Mouse (Mus musculus) cortical plate, adult 2 months (tissue): ENCODE results near the gene Dync1h1. TPM values are rescaled to one million over a fixed set of nuclear protein-coding genes. Genes with fewer than 3 reads are reported as not detected.

Source experiments
- H3K27ac ChIP-seq: fragments of 200-500 bp; 2 replicates; pipeline ENCODE4 v1.5.1; 2012; ENCODE audit warnings: low read length, control low read depth, inconsistent platforms; ENCODE audit not compliant: insufficient read depth
- H3K4me1 ChIP-seq: fragments of 200-500 bp; 2 replicates; pipeline ENCODE4 v1.6.1; 2011; ENCODE audit warnings: low read length; ENCODE audit not compliant: control insufficient read depth, insufficient read depth
- H3K4me3 ChIP-seq: fragments of 200-500 bp; 2 replicates; pipeline ENCODE4 v1.5.1; 2011; ENCODE audit warnings: mild to moderate bottlenecking, low read length, control low read depth; ENCODE audit not compliant: insufficient read depth
- CTCF ChIP-seq: fragments of 200-500 bp; IDR thresholded peaks from 2 replicates; pipeline ENCODE4 v1.5.1; 2011; ENCODE audit warnings: mild to moderate bottlenecking, control low read depth, low read length; ENCODE audit not compliant: insufficient read depth; ENCODE audit errors: extremely low read depth
- POLR2A ChIP-seq: fragments of 200-500 bp; IDR thresholded peaks from 2 replicates; pipeline ENCODE4 v1.6.1; 2011; ENCODE audit warnings: mild to moderate bottlenecking, low read length, control low read depth; ENCODE audit not compliant: insufficient read depth; ENCODE audit errors: extremely low read depth
- polyA plus RNA-seq: library from polyadenylated mRNA; depleted of rRNA; stranded (reverse); fragments of >200 nt; gene quantifications from 2 replicates; pipeline ENCODE4 v1.2.3, GENCODE M21; 2012

Gene Dync1h1
- polyA plus RNA-seq, 1 experiment: 279 TPM

GRCm38 (mm10) chr12:110606161-110606560 lies 4.9 kb downstream of the Dync1h1 start:
- TF ChIP-seq CTCF: no peak
- TF ChIP-seq POLR2A: no peak
- no peak overlapping the region for H3K4me3 ChIP-seq
- peaks cover 5% of the 10 kb centered on the region; the same call in 1 of the 2 replicates for H3K4me1 ChIP-seq
- no peak overlapping the region for H3K27ac ChIP-seq

GRCm38 (mm10) chr12:110606676-110607075 lies 5.4 kb downstream of the Dync1h1 start:
- Histone ChIP-seq H3K4me1 (peaks cover 5% of the 10 kb centered on the region; the same call in 1 of the 2 replicates), H3K27ac (no peak overlapping the region), H3K4me3 (no peak overlapping the region)
- no peak for TF ChIP-seq POLR2A

- TF ChIP-seq POLR2A (no peak), CTCF (peak; percentile 27)
- no peak overlapping the region for H3K4me3 ChIP-seq
- no peak overlapping the region for H3K27ac ChIP-seq
Observed at GRCm38 (mm10) chr12:110608460-110609152, 7.4 kb downstream of the Dync1h1 start.

DNA sequence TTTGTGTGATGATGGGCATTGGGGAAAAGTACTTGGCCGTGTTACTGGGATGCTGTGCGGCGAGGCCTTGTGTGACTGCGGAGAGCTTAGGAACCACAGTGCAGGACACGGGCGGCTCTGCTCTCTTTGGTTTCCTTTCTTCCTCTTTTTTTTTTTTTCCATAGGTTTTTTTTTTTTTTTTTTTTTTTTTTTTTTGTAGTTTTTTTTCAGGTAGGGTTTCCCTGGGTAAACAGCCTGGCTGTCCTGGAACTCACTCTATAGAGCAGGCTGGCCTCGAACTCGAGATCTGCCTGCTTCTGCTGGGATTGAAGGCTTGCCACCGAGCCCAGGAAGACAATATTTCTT lies 7.9 kb downstream of the Dync1h1 start:
- Histone ChIP-seq H3K27ac (no peak overlapping the region), H3K4me3 (no peak overlapping the region), H3K4me1 (peaks cover under 1% of the 10 kb centered on the region; the same call in 1 of the 2 replicates)
- TF ChIP-seq CTCF: no peak
- TF ChIP-seq POLR2A: no peak

More at GRCm38 (mm10) chr12:110608460-110609152, 7.4 kb downstream of the Dync1h1 start:
- peaks cover 4% of the 10 kb centered on the region; the same call in 1 of the 2 replicates for H3K4me1 ChIP-seq

DNA sequence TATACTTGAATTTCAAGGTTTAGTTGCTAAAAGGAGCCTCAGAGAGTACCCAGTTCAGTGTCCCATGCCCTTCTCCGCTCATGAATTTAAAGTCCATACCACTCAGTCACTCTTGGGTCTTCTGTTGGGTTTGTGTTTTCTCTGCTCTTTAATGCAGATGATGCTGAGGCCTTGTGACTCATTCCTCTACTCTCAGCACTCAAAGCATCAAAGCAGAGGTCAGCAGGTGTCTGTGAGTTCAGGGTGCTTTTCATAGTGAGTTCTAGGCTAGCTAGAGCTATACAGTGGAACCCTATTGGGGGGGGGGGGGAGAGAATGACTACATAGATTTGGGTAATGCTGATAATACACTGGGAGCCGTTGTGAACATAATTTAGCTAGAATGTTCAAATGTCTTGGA lies 9.5 kb downstream of the Dync1h1 start:
- H3K4me3 ChIP-seq: no peak overlapping the region
- H3K4me1 ChIP-seq: no peaks in the 10 kb centered on the region; the same call in 1 of the 2 replicates
- H3K27ac ChIP-seq: no peak overlapping the region
- TF ChIP-seq CTCF (no peak), POLR2A (no peak)

DNA sequence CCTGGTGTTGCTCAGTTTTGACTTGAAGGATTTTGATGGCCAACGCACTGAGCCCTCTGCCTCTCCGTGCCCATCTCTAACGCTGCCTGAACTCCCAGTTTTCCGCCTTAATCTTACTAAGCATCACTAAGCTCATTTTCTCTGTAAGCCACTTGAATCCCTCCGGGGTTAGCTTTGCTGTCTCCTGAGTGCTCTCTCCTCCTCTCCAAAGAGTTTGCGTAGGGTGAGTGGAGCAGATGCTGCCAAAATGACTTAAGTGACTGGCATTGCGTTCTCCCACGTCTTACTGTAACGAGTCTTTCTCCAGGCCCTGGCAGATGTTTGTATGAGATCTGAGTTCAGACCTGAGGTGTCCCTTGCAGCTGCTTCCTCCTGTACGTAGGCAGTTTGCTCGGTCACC lies 28.8 kb downstream of the Dync1h1 start:
- Histone ChIP-seq H3K4me3 (no peak overlapping the region), H3K4me1 (peaks cover 2% of the 10 kb centered on the region; the same call in 1 of the 2 replicates), H3K27ac (no peak overlapping the region)
- TF ChIP-seq CTCF: no peak
- TF ChIP-seq POLR2A: no peak

- H3K27ac ChIP-seq: no peak overlapping the region
- peaks cover 2% of the 10 kb centered on the region; the same call in 1 of the 2 replicates for H3K4me1 ChIP-seq
- TF ChIP-seq POLR2A (no peak), CTCF (no peak)
- H3K4me3 ChIP-seq: no peak overlapping the region
Observed at GRCm38 (mm10) chr12:110636293-110636692, 35.0 kb downstream of the Dync1h1 start.

- TF ChIP-seq CTCF (no peak), POLR2A (no peak)
- no peak overlapping the region for H3K27ac ChIP-seq
- peaks cover 2% of the 10 kb centered on the region; the same call in 1 of the 2 replicates for H3K4me1 ChIP-seq
- no peak overlapping the region for H3K4me3 ChIP-seq
Observed at GRCm38 (mm10) chr12:110637507-110638114, 36.4 kb downstream of the Dync1h1 start.

DNA sequence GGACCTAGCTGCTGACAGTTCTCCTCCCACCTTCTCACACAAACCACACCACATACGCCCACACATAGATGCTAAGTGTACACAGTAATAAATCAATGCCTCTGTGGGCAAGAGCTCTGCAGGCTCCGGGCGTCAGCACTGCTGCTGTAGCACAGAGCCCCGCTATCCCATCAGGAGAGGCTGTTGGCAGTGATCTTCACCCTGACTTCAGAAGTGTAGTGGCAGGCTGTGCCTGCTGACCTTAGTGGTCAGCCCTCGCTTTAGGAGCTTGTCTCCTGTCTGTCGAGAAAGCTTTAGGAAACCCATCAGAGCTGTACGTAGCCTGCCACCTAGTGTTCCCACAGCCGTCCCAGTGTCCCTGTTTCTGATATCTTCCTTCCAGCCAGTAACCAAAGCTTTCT lies 49.0 kb downstream of the Dync1h1 start:
- no peak for TF ChIP-seq POLR2A
- TF ChIP-seq CTCF: peak; percentile 12; the same call in 1 of the 2 replicates
- Histone ChIP-seq H3K4me3 (no peak overlapping the region), H3K4me1 (no peaks in the 10 kb centered on the region), H3K27ac (no peak overlapping the region)

GRCm38 (mm10) chr12:110651464-110651863 lies 50.2 kb downstream of the Dync1h1 start:
- H3K4me1 ChIP-seq: no peaks in the 10 kb centered on the region
- H3K4me3 ChIP-seq: no peak overlapping the region
- H3K27ac ChIP-seq: no peak overlapping the region
- TF ChIP-seq CTCF: no peak
- TF ChIP-seq POLR2A: no peak
